Mouse (Mus musculus) embryonic fibroblast, embryonic 13.5 days (primary cell): ENCODE data around the gene Ccnq. TPM values are rescaled to one million over a fixed set of nuclear protein-coding genes. Genes with fewer than 3 reads are reported as not detected.
"Not testable (repeated sequence)": the region's sequence is repeated elsewhere in the genome, so short reads cannot be mapped to it uniquely, and the experiment has no call there.

Experiments used
- H3K27ac ChIP-seq: 2 replicates; pipeline ENCODE4 v1.5.1; 2012; ENCODE audit warnings: low read length, control low read depth, inconsistent platforms; ENCODE audit not compliant: insufficient read depth
- H3K4me1 ChIP-seq: 2 replicates; pipeline ENCODE4 v1.6.1; 2011; ENCODE audit warnings: low read length; ENCODE audit not compliant: control insufficient read depth, insufficient read depth
- H3K4me3 ChIP-seq: 2 replicates; pipeline ENCODE4 v1.5.1; 2011; ENCODE audit warnings: mild to moderate bottlenecking, control low read depth, low read length; ENCODE audit not compliant: insufficient read depth
- CTCF ChIP-seq: IDR thresholded peaks from 2 replicates; pipeline ENCODE4 v1.5.1; 2011; ENCODE audit warnings: mild to moderate bottlenecking, control low read depth, low read length, moderate library complexity, borderline replicate concordance; ENCODE audit not compliant: insufficient read depth
- POLR2A ChIP-seq: IDR thresholded peaks from 2 replicates; pipeline ENCODE4 v1.6.1; 2011; ENCODE audit warnings: low read depth, mild to moderate bottlenecking, control low read depth, low read length, moderate library complexity
- polyA plus RNA-seq: library from polyadenylated mRNA; stranded (reverse); fragments of >200 nt; gene quantifications from 2 replicates; pipeline ENCODE4 v1.2.4, GENCODE M21; 2011; ENCODE audit warnings: low read depth; ENCODE audit not compliant: missing spikeins, insufficient read length

The Ccnq gene
- polyA plus RNA-seq, 1 experiment: 16.2 TPM

- TF ChIP-seq POLR2A (no peak), CTCF (no peak)
- H3K27ac ChIP-seq: no peak overlapping the region
- no peaks in the 10 kb centered on the region for H3K4me1 ChIP-seq
- no peak overlapping the region for H3K4me3 ChIP-seq
These were observed 10.7 kb upstream of the Ccnq start for GRCm38 (mm10) chr11:78762201-78762600.

- TF ChIP-seq POLR2A: no peak
- TF ChIP-seq CTCF: no peak
- H3K27ac ChIP-seq: no peak overlapping the region
- no peak overlapping the region for H3K4me3 ChIP-seq
- no peaks in the 10 kb centered on the region for H3K4me1 ChIP-seq
These were observed 9.6 kb upstream of the Ccnq start for GRCm38 (mm10) chr11:78761086-78761485.

DNA sequence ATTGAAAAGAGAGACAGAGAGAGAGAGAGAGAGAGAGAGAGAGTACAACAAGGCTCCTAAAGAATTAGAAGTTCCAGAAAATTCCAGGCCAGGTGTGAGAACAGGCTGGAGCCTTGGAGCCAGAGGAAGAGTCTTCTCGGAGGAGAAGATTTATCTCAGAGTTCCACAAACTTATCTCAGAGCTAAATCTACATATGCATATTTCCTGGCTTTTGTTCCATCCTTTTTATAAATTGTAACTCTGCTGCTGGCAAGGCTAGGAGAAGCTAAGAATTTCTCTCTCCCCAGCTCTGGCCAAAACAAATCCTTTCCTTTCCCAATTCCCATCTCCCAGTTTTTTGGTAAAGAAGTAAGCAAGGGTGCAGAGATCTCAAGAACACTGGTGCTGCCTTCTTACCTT is 3.8 kb upstream of the Ccnq start:
- Histone ChIP-seq H3K27ac (no peak overlapping the region), H3K4me3 (no peak overlapping the region), H3K4me1 (no peaks in the 10 kb centered on the region)
- TF ChIP-seq POLR2A (no peak), CTCF (no peak)

GRCm38 (mm10) chr11:78754177-78754576 is 2.6 kb upstream of the Ccnq start:
- H3K27ac ChIP-seq, H3K4me1 ChIP-seq, H3K4me3 ChIP-seq: not testable (repeated sequence)

DNA sequence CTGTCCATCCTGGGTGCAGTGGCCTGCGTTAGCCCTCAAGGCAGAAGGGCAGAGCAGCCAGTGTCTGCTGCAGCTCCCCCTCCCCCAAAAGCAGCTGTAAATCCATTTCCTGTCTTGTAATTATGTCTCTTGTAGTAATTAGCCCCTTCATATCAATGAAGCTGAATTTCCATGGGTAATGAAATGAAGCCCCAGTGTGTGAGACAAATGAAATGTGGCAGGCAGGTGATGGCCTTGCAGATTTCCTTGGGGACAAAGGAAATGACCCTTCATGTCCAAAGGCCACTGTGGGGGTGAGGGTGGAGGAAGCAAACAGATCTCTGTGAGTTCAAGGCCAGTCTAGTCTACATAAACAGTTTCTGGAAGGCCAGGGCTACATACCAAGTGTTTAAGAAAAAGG is 1.7 kb upstream of the Ccnq start:
- Histone ChIP-seq H3K4me1 (no peaks in the 10 kb centered on the region), H3K27ac (no peak overlapping the region), H3K4me3 (no peak overlapping the region)
- TF ChIP-seq POLR2A (no peak), CTCF (no peak)

- Histone ChIP-seq H3K27ac (no peak overlapping the region), H3K4me1 (no peaks in the 10 kb centered on the region), H3K4me3 (peak overlapping the region; percentile 80)
- no peak for TF ChIP-seq CTCF
- no peak for TF ChIP-seq POLR2A
These were observed 294 bp upstream of the Ccnq start for GRCm38 (mm10) chr11:78751843-78752203.

DNA sequence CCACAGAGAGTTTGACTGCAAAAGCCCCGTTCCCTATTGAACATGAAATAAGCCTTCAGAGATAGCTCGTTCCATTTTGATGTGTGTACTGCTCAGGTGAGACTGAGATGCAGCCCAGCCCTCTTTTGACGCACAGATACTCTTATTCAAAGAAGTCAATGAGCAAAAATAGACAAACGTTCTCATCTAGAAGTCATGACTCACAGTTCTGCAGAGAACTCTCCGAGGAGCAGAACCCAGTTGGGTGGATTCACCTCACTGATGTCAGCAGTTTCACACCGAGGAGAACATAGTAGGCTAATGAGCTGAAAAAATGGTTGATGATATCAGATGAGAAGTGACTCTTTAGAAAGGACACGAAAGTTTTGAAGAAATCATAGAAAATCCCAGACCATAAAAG is 5.3 kb downstream of the Ccnq start:
- TF ChIP-seq POLR2A (no peak), CTCF (no peak)
- peaks cover 4% of the 10 kb centered on the region for H3K4me1 ChIP-seq
- no peak overlapping the region for H3K27ac ChIP-seq
- H3K4me3 ChIP-seq: no peak overlapping the region

GRCm38 (mm10) chr11:78745475-78745874 is 6.1 kb downstream of the Ccnq start:
- no peak overlapping the region for H3K27ac ChIP-seq
- TF ChIP-seq CTCF (no peak), POLR2A (no peak)
- no peak overlapping the region for H3K4me3 ChIP-seq
- peaks cover 4% of the 10 kb centered on the region for H3K4me1 ChIP-seq

- Histone ChIP-seq H3K4me1 (peaks cover 4% of the 10 kb centered on the region), H3K27ac (no peak overlapping the region), H3K4me3 (no peak overlapping the region)
- TF ChIP-seq POLR2A (no peak), CTCF (no peak)
These were observed 9.1 kb downstream of the Ccnq start for GRCm38 (mm10) chr11:78742461-78742860.

DNA sequence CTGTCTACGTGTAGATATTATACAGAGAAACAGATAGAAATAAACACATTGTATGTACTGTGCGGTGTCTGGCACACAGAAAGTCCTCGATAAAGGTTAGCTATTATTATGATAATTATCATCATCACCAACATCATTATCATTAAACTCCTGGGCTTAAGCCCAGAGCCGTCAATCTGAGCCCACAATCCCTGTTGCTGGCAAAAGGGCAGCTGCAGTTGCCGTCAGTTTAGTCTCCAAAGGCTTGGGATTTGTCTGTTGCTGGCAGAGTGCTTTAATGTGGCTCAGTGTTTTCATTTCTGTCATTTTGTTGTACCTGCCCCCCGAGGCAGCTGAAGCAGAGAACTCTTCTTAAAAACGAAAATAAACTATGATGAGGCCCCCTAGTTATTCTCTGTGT is 9.6 kb downstream of the Ccnq start:
- Histone ChIP-seq H3K4me1 (peaks cover 4% of the 10 kb centered on the region), H3K27ac (no peak overlapping the region), H3K4me3 (no peak overlapping the region)
- TF ChIP-seq POLR2A (no peak), CTCF (no peak)

GRCm38 (mm10) chr11:78739361-78739760 is 12.2 kb downstream of the Ccnq start:
- Histone ChIP-seq H3K4me1 (no peaks in the 10 kb centered on the region), H3K4me3 (no peak overlapping the region), H3K27ac (no peak overlapping the region)
- TF ChIP-seq POLR2A (no peak), CTCF (no peak)
